Mouse (Mus musculus): ENCODE data around the gene Iqck. TPM values are rescaled to one million over a fixed set of nuclear protein-coding genes. Genes with fewer than 3 reads are reported as not detected.
A peak's percentile ranks its signal among the peaks of the same experiment; 100 is the strongest.

Gene Iqck
- polyA plus RNA-seq, 1 experiment from 2014 or later, result 2.0 TPM

- 44% methylated on average over 3 of the region's 3 CpGs for WGBS
- Histone ChIP-seq H3K27ac (ENCODE audit: low read length) (no peak overlapping the region), H3K36me3 (ENCODE audit: control insufficient read depth, insufficient read depth, low read length) (no peaks in the 10 kb centered on the region), H3K4me3 (ENCODE audit: low read depth, low read length) (no peak overlapping the region), H3K4me1 (ENCODE audit: control insufficient read depth, insufficient read depth, low read length) (no peaks in the 10 kb centered on the region), H3K9ac (replicated peaks; ENCODE audit: low read depth, low read length) (no peak overlapping the region), H3K27me3 (ENCODE audit: control insufficient read depth, insufficient read depth, low read length) (no peaks in the 10 kb centered on the region), H3K9me3 (ENCODE audit: control insufficient read depth, low read depth, low read length) (no peaks in the 10 kb centered on the region), H3K4me2 (replicated peaks; ENCODE audit: low read depth, low read length) (no peak overlapping the region)
- ATAC-seq (ENCODE audit: insufficient number of reproducible peaks, insufficient read depth, low FRiP score, low read depth), result no peak
Measured at GRCm38 (mm10) chr7:118942297-118942696, 86.7 kb downstream of the Iqck start.

DNA sequence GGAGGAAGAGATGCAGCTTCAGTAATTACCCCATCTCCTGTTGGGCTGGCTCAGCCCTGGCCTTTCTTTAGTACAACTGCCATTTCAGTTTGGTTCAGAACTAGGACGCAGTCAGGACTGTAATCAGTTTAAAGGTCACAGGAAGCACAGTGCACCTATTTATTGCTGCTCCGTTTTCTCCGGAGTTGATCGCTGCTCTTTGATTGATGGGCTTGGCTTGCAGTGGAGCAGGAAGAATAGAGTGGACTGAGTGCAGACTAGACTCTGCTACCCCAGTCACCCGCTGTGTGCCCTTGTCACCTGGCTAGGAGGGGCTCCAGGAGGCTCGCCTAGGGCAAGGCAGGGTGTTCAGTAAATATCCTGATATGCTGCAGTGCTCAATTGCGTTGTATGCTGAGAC lies 87.6 kb downstream of the Iqck start:
- Histone ChIP-seq H3K4me2 (replicated peaks; ENCODE audit: low read depth, low read length) (no peak overlapping the region), H3K9ac (replicated peaks; ENCODE audit: low read depth, low read length) (no peak overlapping the region), H3K36me3 (ENCODE audit: control insufficient read depth, insufficient read depth, low read length) (no peaks in the 10 kb centered on the region), H3K27ac (ENCODE audit: low read length) (no peak overlapping the region), H3K9me3 (ENCODE audit: control insufficient read depth, low read depth, low read length) (no peaks in the 10 kb centered on the region), H3K27me3 (ENCODE audit: control insufficient read depth, insufficient read depth, low read length) (no peaks in the 10 kb centered on the region), H3K4me1 (ENCODE audit: control insufficient read depth, insufficient read depth, low read length) (no peaks in the 10 kb centered on the region), H3K4me3 (ENCODE audit: low read depth, low read length) (no peak overlapping the region)
- peak; percentile 69; the same call in 1 of the 2 replicates for ATAC-seq (ENCODE audit: insufficient number of reproducible peaks, insufficient read depth, low FRiP score, low read depth)
- WGBS, result 24% methylated on average over 7 of the region's 7 CpGs

- Histone ChIP-seq H3K4me2 (replicated peaks; ENCODE audit: low read depth, low read length) (no peak overlapping the region), H3K4me1 (ENCODE audit: control insufficient read depth, insufficient read depth, low read length) (no peaks in the 10 kb centered on the region), H3K27me3 (ENCODE audit: control insufficient read depth, insufficient read depth, low read length) (no peaks in the 10 kb centered on the region), H3K9me3 (ENCODE audit: control insufficient read depth, low read depth, low read length) (no peaks in the 10 kb centered on the region), H3K27ac (ENCODE audit: low read length) (no peak overlapping the region), H3K36me3 (ENCODE audit: control insufficient read depth, insufficient read depth, low read length) (no peaks in the 10 kb centered on the region), H3K4me3 (ENCODE audit: low read depth, low read length) (no peak overlapping the region), H3K9ac (replicated peaks; ENCODE audit: low read depth, low read length) (no peak overlapping the region)
- WGBS, result 12% methylated on average over 2 of the region's 2 CpGs
- no peak for ATAC-seq (ENCODE audit: insufficient number of reproducible peaks, insufficient read depth, low FRiP score, low read depth)
Measured at GRCm38 (mm10) chr7:118944884-118945283, 89.3 kb downstream of the Iqck start.

- H3K27me3 ChIP-seq (ENCODE audit: control insufficient read depth, insufficient read depth, low read length), result no peaks in the 10 kb centered on the region
- H3K4me3 ChIP-seq (ENCODE audit: low read depth, low read length), result no peak overlapping the region
- 76% methylated on average over 3 of the region's 3 CpGs for WGBS
- H3K9ac ChIP-seq (replicated peaks; ENCODE audit: low read depth, low read length), result no peak overlapping the region
- H3K27ac ChIP-seq (ENCODE audit: low read length), result no peak overlapping the region
- ATAC-seq (ENCODE audit: insufficient number of reproducible peaks, insufficient read depth, low FRiP score, low read depth), result no peak
- no peak overlapping the region for H3K4me2 ChIP-seq (replicated peaks; ENCODE audit: low read depth, low read length)
- no peaks in the 10 kb centered on the region for H3K4me1 ChIP-seq (ENCODE audit: control insufficient read depth, insufficient read depth, low read length)
- H3K9me3 ChIP-seq (ENCODE audit: control insufficient read depth, low read depth, low read length), result no peaks in the 10 kb centered on the region
- H3K36me3 ChIP-seq (ENCODE audit: control insufficient read depth, insufficient read depth, low read length), result no peaks in the 10 kb centered on the region
Measured at GRCm38 (mm10) chr7:118947241-118947640, 91.7 kb downstream of the Iqck start.

DNA sequence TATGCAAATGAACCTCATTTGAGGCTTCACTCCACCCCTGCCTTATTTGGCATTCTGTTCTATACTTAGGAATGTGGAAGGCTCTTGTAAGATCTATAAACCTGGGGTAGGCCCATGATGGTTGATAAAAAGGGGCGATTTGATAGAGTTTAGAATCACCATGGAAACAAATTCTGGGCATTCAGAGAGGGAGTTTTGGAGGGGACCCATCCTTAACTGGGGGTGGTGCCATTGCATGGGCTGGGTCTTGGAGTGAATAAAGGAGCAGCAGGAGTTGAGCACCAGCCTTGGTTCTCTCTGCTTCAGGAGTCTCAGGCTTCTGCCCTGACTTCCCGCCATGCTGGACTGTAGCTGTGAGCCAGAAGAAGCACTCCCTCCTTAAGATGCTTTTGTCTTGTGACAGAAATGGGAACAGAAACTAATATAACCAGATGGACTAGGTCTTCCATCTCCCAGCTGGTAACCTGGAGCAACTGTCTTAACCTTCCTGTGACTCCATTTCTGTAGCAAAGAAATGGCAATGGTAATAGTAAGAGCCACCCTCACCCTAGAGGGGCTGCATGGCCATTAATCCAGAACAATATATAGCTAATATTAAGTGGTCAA lies 93.2 kb downstream of the Iqck start:
- WGBS, result 71% methylated on average over 2 of the region's 2 CpGs
- Histone ChIP-seq H3K4me3 (ENCODE audit: low read depth, low read length) (no peak overlapping the region), H3K9ac (replicated peaks; ENCODE audit: low read depth, low read length) (no peak overlapping the region)

DNA sequence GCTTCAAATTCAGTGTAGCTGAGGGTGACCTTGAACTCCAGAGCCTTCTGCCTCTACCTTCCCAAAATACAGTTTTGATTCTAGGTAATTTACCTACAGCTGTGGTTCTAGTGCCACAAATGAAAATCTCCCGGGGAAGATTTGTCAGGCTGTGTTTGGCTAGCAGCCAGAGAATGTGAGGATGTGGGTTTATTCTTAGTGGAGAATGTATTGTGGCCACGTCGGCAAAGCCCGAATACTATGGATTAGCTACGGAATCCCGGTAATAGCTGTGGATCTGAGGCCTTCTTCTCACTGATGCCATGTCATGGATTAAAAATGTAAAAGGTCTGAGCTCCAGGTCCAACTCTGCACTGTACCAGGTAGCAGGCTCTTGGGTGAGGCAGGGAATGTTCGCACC lies 94.2 kb downstream of the Iqck start:
- Histone ChIP-seq H3K9me3 (ENCODE audit: control insufficient read depth, low read depth, low read length) (no peaks in the 10 kb centered on the region), H3K27ac (ENCODE audit: low read length) (no peak overlapping the region), H3K4me3 (ENCODE audit: low read depth, low read length) (no peak overlapping the region), H3K4me1 (ENCODE audit: control insufficient read depth, insufficient read depth, low read length) (no peaks in the 10 kb centered on the region), H3K27me3 (ENCODE audit: control insufficient read depth, insufficient read depth, low read length) (no peaks in the 10 kb centered on the region), H3K9ac (replicated peaks; ENCODE audit: low read depth, low read length) (no peak overlapping the region), H3K36me3 (ENCODE audit: control insufficient read depth, insufficient read depth, low read length) (no peaks in the 10 kb centered on the region), H3K4me2 (replicated peaks; ENCODE audit: low read depth, low read length) (no peak overlapping the region)
- 53% methylated on average over 7 of the region's 7 CpGs for WGBS
- no peak for ATAC-seq (ENCODE audit: insufficient number of reproducible peaks, insufficient read depth, low FRiP score, low read depth)

More for the DNA sequence above, 93.2 kb downstream of the Iqck start:
- ATAC-seq (ENCODE audit: insufficient number of reproducible peaks, insufficient read depth, low FRiP score, low read depth), result no peak
- no peak overlapping the region for H3K4me2 ChIP-seq (replicated peaks; ENCODE audit: low read depth, low read length)
- H3K36me3 ChIP-seq (ENCODE audit: control insufficient read depth, insufficient read depth, low read length), result no peaks in the 10 kb centered on the region
- H3K4me1 ChIP-seq (ENCODE audit: control insufficient read depth, insufficient read depth, low read length), result no peaks in the 10 kb centered on the region
- no peaks in the 10 kb centered on the region for H3K27me3 ChIP-seq (ENCODE audit: control insufficient read depth, insufficient read depth, low read length)
- H3K27ac ChIP-seq (ENCODE audit: low read length), result no peak overlapping the region
- H3K9me3 ChIP-seq (ENCODE audit: control insufficient read depth, low read depth, low read length), result no peaks in the 10 kb centered on the region

DNA sequence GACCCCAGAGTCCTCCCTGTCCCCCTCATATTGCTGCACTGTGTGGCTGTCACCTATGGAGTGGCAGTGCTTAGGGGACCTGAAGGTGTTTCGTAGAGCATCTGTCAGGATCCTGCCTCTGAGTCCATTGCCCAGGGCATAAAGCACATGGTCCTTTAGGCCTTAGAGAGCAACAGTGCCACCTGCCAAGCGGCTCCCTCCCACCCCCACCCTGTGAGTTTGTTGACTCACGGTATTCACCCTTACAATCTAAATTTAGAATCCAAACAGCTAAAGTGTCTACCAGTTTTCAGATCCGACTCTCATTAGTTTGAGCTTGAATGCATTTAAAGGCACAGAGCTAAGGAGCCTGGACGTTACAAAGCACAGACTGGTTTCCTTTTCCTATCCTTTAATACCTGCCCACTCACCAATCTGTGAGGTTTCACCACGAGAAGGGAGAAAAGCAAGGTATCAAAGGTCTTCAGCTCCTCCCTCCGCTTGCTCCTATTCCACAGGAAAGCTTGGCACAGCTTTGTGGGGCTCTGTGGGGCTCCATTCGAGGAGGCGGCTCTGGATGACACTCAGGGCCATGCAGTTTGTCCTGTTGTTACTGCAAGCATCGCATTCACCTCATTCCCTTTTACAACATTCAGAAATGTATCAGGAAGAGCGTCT lies 98.2 kb downstream of the Iqck start:
- WGBS, result 60% methylated on average over 11 of the region's 11 CpGs
- Histone ChIP-seq H3K4me3 (ENCODE audit: low read depth, low read length) (no peak overlapping the region), H3K4me1 (ENCODE audit: control insufficient read depth, insufficient read depth, low read length) (no peaks in the 10 kb centered on the region), H3K4me2 (replicated peaks; ENCODE audit: low read depth, low read length) (no peak overlapping the region), H3K9me3 (ENCODE audit: control insufficient read depth, low read depth, low read length) (no peaks in the 10 kb centered on the region), H3K36me3 (ENCODE audit: control insufficient read depth, insufficient read depth, low read length) (no peaks in the 10 kb centered on the region), H3K27me3 (ENCODE audit: control insufficient read depth, insufficient read depth, low read length) (no peaks in the 10 kb centered on the region), H3K27ac (ENCODE audit: low read length) (no peak overlapping the region), H3K9ac (replicated peaks; ENCODE audit: low read depth, low read length) (no peak overlapping the region)
- ATAC-seq (ENCODE audit: insufficient number of reproducible peaks, insufficient read depth, low FRiP score, low read depth), result no peak; the same call in 1 of the 2 replicates

DNA sequence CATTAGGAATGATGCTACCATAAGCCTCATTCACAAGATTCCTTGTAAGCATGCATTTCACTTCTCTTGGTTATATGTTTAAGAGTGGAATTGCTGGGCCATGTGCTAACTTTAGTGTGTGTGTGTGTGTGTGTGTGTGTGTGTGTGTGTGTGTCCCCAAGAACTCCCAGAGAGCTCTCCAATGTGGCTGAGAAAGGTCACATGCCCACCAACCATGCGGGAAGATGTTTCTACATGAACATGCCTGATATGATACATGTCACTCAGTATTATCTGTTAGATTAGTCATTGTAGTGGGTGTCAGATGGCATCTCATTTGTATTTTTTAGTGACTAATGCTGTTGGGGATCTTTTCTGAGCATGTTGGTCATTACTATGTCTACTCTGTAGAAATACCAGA lies 99.4 kb downstream of the Iqck start:
- Histone ChIP-seq H3K9ac (replicated peaks; ENCODE audit: low read depth, low read length) (no peak overlapping the region), H3K4me2 (replicated peaks; ENCODE audit: low read depth, low read length) (no peak overlapping the region), H3K27ac (ENCODE audit: low read length) (no peak overlapping the region), H3K36me3 (ENCODE audit: control insufficient read depth, insufficient read depth, low read length) (no peaks in the 10 kb centered on the region), H3K9me3 (ENCODE audit: control insufficient read depth, low read depth, low read length) (no peaks in the 10 kb centered on the region), H3K4me1 (ENCODE audit: control insufficient read depth, insufficient read depth, low read length) (no peaks in the 10 kb centered on the region), H3K4me3 (ENCODE audit: low read depth, low read length) (no peak overlapping the region), H3K27me3 (ENCODE audit: control insufficient read depth, insufficient read depth, low read length) (no peaks in the 10 kb centered on the region)
- 78% methylated on average over 1 of the region's 1 CpGs for WGBS
- no peak for ATAC-seq (ENCODE audit: insufficient number of reproducible peaks, insufficient read depth, low FRiP score, low read depth)

Measured in stomach, embryonic 14.5 days (tissue).